Mouse (Mus musculus) limb, embryonic 12.5 days (tissue): Measurements from ENCODE around the gene Cct3. TPM values are rescaled to one million over a fixed set of nuclear protein-coding genes. Genes with fewer than 3 reads are reported as not detected.

Source experiments
- ATAC-seq: fragments of 200-750 bp; cut with Nextera tagmentation; 2 replicates; pipeline ENCODE4 v1.8.0; 2017; ENCODE audit warnings: low read depth, moderate TSS enrichment; ENCODE audit not compliant: insufficient number of reproducible peaks, insufficient read depth, low FRiP score, low TSS enrichment
- H3K27ac ChIP-seq: fragments of 300-500 bp; sonication (generic); 2 replicates; pipeline ENCODE4 v1.5.1; 2016; ENCODE audit warnings: mild to moderate bottlenecking, moderate library complexity
- H3K27me3 ChIP-seq: fragments of 300-500 bp; sonication (generic); 2 replicates; pipeline ENCODE4 v1.6.1; 2016; ENCODE audit warnings: mild to moderate bottlenecking, moderate library complexity
- H3K36me3 ChIP-seq: fragments of 300-500 bp; sonication (generic); 2 replicates; pipeline ENCODE4 v1.6.1; 2016; ENCODE audit warnings: mild to moderate bottlenecking, moderate library complexity
- H3K4me1 ChIP-seq: fragments of 300-500 bp; sonication (generic); replicated peaks from 2 replicates; pipeline ENCODE4 v1.6.1; 2016
- H3K4me2 ChIP-seq: fragments of 300-500 bp; sonication (generic); 2 replicates; pipeline ENCODE4 v1.6.1; 2016; ENCODE audit warnings: mild to moderate bottlenecking, moderate library complexity
- H3K4me3 ChIP-seq: fragments of 300-500 bp; sonication (generic); replicated peaks from 2 replicates; pipeline ENCODE4 v1.5.1; 2016; ENCODE audit warnings: mild to moderate bottlenecking
- H3K9ac ChIP-seq: fragments of 300-500 bp; sonication (generic); replicated peaks from 2 replicates; pipeline ENCODE4 v1.6.1; 2016; ENCODE audit warnings: mild to moderate bottlenecking, moderate library complexity
- H3K9me3 ChIP-seq: fragments of 300-500 bp; sonication (generic); 2 replicates; pipeline ENCODE4 v1.6.1; 2016; ENCODE audit warnings: mild to moderate bottlenecking, moderate library complexity
- WGBS: fragments of 180-500 bp; shearing (Covaris S2); methylation state at CpG from one replicate; pipeline ENCODE4 v1.1.7; 2016; 5-methylcytosine and 5-hydroxymethylcytosine counted together
- polyA plus RNA-seq: library from polyadenylated mRNA; unstranded; fragments of >200 nt; fragmentation: Nextera tagmentation; extraction: Ambion mirVana; gene quantifications from 2 replicates; pipeline ENCODE4 v1.2.1, GENCODE M21; 2016

Gene Cct3
- polyA plus RNA-seq, 1 experiment from 2014 or later = 647 TPM

- 2% methylated on average over 55 of the region's 66 CpGs for WGBS
- Histone ChIP-seq H3K27ac (peak within 1 kb of the TSS; percentile 91), H3K9me3 (no peaks in the 10 kb centered on the region), H3K4me3 (peak within 1 kb of the TSS; percentile 83), H3K27me3 (no peaks in the 10 kb centered on the region), H3K9ac (peak within 1 kb of the TSS; percentile 92), H3K36me3 (0 out of 2 replicates have a peak, but pooled peaks cover 4% of the 10 kb centered on the region), H3K4me2 (peak within 1 kb of the TSS; percentile 75), H3K4me1 (peaks cover 18% of the 10 kb centered on the region)
- peak; percentile 88 for ATAC-seq
Observed at GRCm38 (mm10) chr3:88336058-88337013, 39.4 kb downstream of the Cct3 start, which contains the start of the genes Tmem79 and Smg5. TSS of gene Tmem79 (minus strand) at chr3:88336148. TSS of gene Smg5 (plus strand) at chr3:88336260.

- Histone ChIP-seq H3K4me2 (peak overlapping the region; percentile 75), H3K27ac (no peak overlapping the region), H3K9me3 (no peaks in the 10 kb centered on the region), H3K4me3 (peak overlapping the region; percentile 83), H3K27me3 (no peaks in the 10 kb centered on the region), H3K9ac (no peak overlapping the region), H3K36me3 (peaks cover 13% of the 10 kb centered on the region), H3K4me1 (peaks cover 18% of the 10 kb centered on the region)
- WGBS = 88% methylated on average over 11 of the region's 11 CpGs
- ATAC-seq = no peak
Observed at GRCm38 (mm10) chr3:88337367-88338020, 40.6 kb downstream of the Cct3 start.

- Histone ChIP-seq H3K4me2 (no peak overlapping the region), H3K4me1 (peaks cover 18% of the 10 kb centered on the region), H3K9me3 (no peaks in the 10 kb centered on the region), H3K9ac (no peak overlapping the region), H3K27ac (no peak overlapping the region), H3K36me3 (peaks cover 21% of the 10 kb centered on the region), H3K27me3 (no peaks in the 10 kb centered on the region), H3K4me3 (no peak overlapping the region)
- no peak for ATAC-seq
- 95% methylated on average over 7 of the region's 7 CpGs for WGBS
Observed at GRCm38 (mm10) chr3:88338316-88338715, 41.4 kb downstream of the Cct3 start.

- ATAC-seq = no peak
- WGBS = 87% methylated on average over 3 of the region's 3 CpGs
Observed at GRCm38 (mm10) chr3:88339006-88339405, 42.1 kb downstream of the Cct3 start.

GRCm38 (mm10) chr3:88350732-88351131 lies 53.8 kb downstream of the Cct3 start:
- H3K9ac ChIP-seq = no peak overlapping the region
- H3K4me2 ChIP-seq = no peak overlapping the region
- no peaks in the 10 kb centered on the region for H3K4me1 ChIP-seq
- no peak overlapping the region for H3K27ac ChIP-seq
- no peak for ATAC-seq
- no peaks in the 10 kb centered on the region for H3K27me3 ChIP-seq
- H3K9me3 ChIP-seq = no peaks in the 10 kb centered on the region
- WGBS = 89% methylated on average over 13 of the region's 13 CpGs
- no peak overlapping the region for H3K4me3 ChIP-seq
- H3K36me3 ChIP-seq = peaks cover 100% of the 10 kb centered on the region

More at GRCm38 (mm10) chr3:88339006-88339405, 42.1 kb downstream of the Cct3 start:
- H3K4me1 ChIP-seq = peaks cover 18% of the 10 kb centered on the region
- no peak overlapping the region for H3K4me2 ChIP-seq
- H3K4me3 ChIP-seq = no peak overlapping the region
- H3K27ac ChIP-seq = no peak overlapping the region
- H3K27me3 ChIP-seq = no peaks in the 10 kb centered on the region
- no peak overlapping the region for H3K9ac ChIP-seq
- H3K36me3 ChIP-seq = peaks cover 28% of the 10 kb centered on the region
- no peaks in the 10 kb centered on the region for H3K9me3 ChIP-seq

GRCm38 (mm10) chr3:88352907-88353306 lies 56.0 kb downstream of the Cct3 start:
- Histone ChIP-seq H3K27ac (no peak overlapping the region), H3K27me3 (no peaks in the 10 kb centered on the region), H3K9ac (no peak overlapping the region), H3K4me2 (no peak overlapping the region), H3K4me3 (no peak overlapping the region), H3K36me3 (peaks cover 100% of the 10 kb centered on the region), H3K4me1 (no peaks in the 10 kb centered on the region), H3K9me3 (no peaks in the 10 kb centered on the region)
- ATAC-seq = no peak
- 95% methylated on average over 9 of the region's 9 CpGs for WGBS

- peaks cover 100% of the 10 kb centered on the region for H3K36me3 ChIP-seq
- no peak for ATAC-seq
- H3K9ac ChIP-seq = no peak overlapping the region
Observed at GRCm38 (mm10) chr3:88354396-88355165, 57.7 kb downstream of the Cct3 start.

GRCm38 (mm10) chr3:88359584-88359983 lies 62.7 kb downstream of the Cct3 start:
- WGBS = 78% methylated on average over 5 of the region's 5 CpGs
- ATAC-seq = no peak
- no peak overlapping the region for H3K4me2 ChIP-seq
- peaks cover 82% of the 10 kb centered on the region for H3K36me3 ChIP-seq
- H3K27ac ChIP-seq = no peak overlapping the region
- peaks cover 3% of the 10 kb centered on the region; the same call in 1 of the 2 replicates for H3K4me1 ChIP-seq
- no peak overlapping the region for H3K9ac ChIP-seq
- H3K27me3 ChIP-seq = peaks cover 10% of the 10 kb centered on the region
- H3K4me3 ChIP-seq = no peak overlapping the region
- no peaks in the 10 kb centered on the region for H3K9me3 ChIP-seq

More at GRCm38 (mm10) chr3:88354396-88355165, 57.7 kb downstream of the Cct3 start:
- H3K4me3 ChIP-seq = no peak overlapping the region
- no peaks in the 10 kb centered on the region for H3K9me3 ChIP-seq
- no peak overlapping the region for H3K4me2 ChIP-seq
- H3K27me3 ChIP-seq = no peaks in the 10 kb centered on the region
- 96% methylated on average over 8 of the region's 8 CpGs for WGBS
- no peak overlapping the region for H3K27ac ChIP-seq
- no peaks in the 10 kb centered on the region for H3K4me1 ChIP-seq

GRCm38 (mm10) chr3:88359989-88360388 lies 63.1 kb downstream of the Cct3 start:
- Histone ChIP-seq H3K4me3 (no peak overlapping the region), H3K9ac (no peak overlapping the region), H3K27ac (no peak overlapping the region), H3K36me3 (peaks cover 78% of the 10 kb centered on the region), H3K4me1 (peaks cover 5% of the 10 kb centered on the region; the same call in 1 of the 2 replicates), H3K9me3 (no peaks in the 10 kb centered on the region), H3K4me2 (no peak overlapping the region), H3K27me3 (peaks cover 14% of the 10 kb centered on the region)
- ATAC-seq = no peak
- 88% methylated on average over 3 of the region's 3 CpGs for WGBS

- WGBS = 74% methylated on average over 6 of the region's 6 CpGs
Observed at GRCm38 (mm10) chr3:88361096-88361495, 64.2 kb downstream of the Cct3 start.

More at GRCm38 (mm10) chr3:88361096-88361495, 64.2 kb downstream of the Cct3 start:
- Histone ChIP-seq H3K4me2 (no peak overlapping the region), H3K36me3 (peaks cover 67% of the 10 kb centered on the region), H3K4me1 (peaks cover 8% of the 10 kb centered on the region; the same call in 1 of the 2 replicates), H3K27ac (no peak overlapping the region), H3K4me3 (no peak overlapping the region), H3K27me3 (peaks cover 25% of the 10 kb centered on the region), H3K9me3 (no peaks in the 10 kb centered on the region), H3K9ac (no peak overlapping the region)
- ATAC-seq = no peak
